Mouse (Mus musculus) hindbrain, embryonic 13.5 days (tissue): ENCODE measurements at regions not wholly inside any gene's neighbourhood (a gene's known extent, or its start where the extent isn't known, plus 50 kb on each side); places are given as distances from the start of the nearest gene placed in this dataset.

ENCODE experiments used
- ATAC-seq: fragments of 200-750 bp; cut with Nextera tagmentation; 2 replicates; pipeline ENCODE4 v1.8.0; 2017; ENCODE audit warnings: moderate TSS enrichment; ENCODE audit not compliant: low FRiP score
- H3K27ac ChIP-seq: fragments of 300-500 bp; sonication (generic); 2 replicates; pipeline ENCODE4 v1.5.1; 2015; ENCODE audit warnings: inconsistent platforms, mild to moderate bottlenecking, moderate library complexity
- H3K27me3 ChIP-seq: fragments of 300-500 bp; sonication (generic); 2 replicates; pipeline ENCODE4 v1.6.1; 2015; ENCODE audit warnings: mild to moderate bottlenecking, inconsistent platforms
- H3K36me3 ChIP-seq: fragments of 300-500 bp; sonication (generic); 2 replicates; pipeline ENCODE4 v1.6.1; 2015; ENCODE audit warnings: mild to moderate bottlenecking, inconsistent platforms
- H3K4me1 ChIP-seq: fragments of 300-500 bp; sonication (generic); replicated peaks from 2 replicates; pipeline ENCODE4 v1.6.1; 2015; ENCODE audit warnings: inconsistent platforms
- H3K4me2 ChIP-seq: fragments of 300-500 bp; sonication (generic); 2 replicates; pipeline ENCODE4 v1.6.1; 2015; ENCODE audit warnings: inconsistent platforms, mild to moderate bottlenecking, moderate library complexity
- H3K4me3 ChIP-seq: fragments of 300-500 bp; sonication (generic); 2 replicates; pipeline ENCODE4 v1.5.1; 2015; ENCODE audit warnings: mild to moderate bottlenecking, inconsistent platforms
- H3K9ac ChIP-seq: fragments of 300-500 bp; sonication (generic); 2 replicates; pipeline ENCODE4 v1.6.1; 2015; ENCODE audit warnings: mild to moderate bottlenecking, inconsistent platforms
- H3K9me3 ChIP-seq: fragments of 300-500 bp; sonication (generic); 2 replicates; pipeline ENCODE4 v1.6.1; 2016; ENCODE audit warnings: inconsistent platforms
- WGBS: fragments of 180-500 bp; shearing (Covaris S2); methylation state at CpG from one replicate; pipeline ENCODE4 v1.1.7; 2015; 5-methylcytosine and 5-hydroxymethylcytosine counted together

DNA sequence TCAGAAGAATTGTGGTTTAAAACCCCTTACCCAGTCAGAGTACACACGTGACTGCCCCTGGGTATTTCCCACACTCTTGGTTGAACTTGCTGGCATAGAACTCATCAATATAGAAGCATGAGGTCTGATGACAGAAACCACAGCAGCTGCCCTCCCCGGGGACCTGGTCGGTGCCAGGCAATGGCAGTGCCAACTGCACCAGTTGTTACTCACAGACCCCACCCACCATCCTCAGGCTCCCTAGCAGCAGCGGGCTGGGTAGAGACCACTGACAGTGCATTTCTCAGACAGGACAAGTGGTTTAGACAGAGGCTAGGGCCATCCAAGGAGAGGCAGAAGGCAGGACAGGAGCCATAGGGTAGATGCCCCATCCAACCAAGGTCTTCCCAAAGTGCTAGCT is 144.7 kb upstream of the Lhx5 start:
- Histone ChIP-seq H3K36me3 (no peaks in the 10 kb centered on the region), H3K4me3 (no peak overlapping the region), H3K27me3 (peaks cover 32% of the 10 kb centered on the region), H3K9ac (no peak overlapping the region), H3K27ac (peak overlapping the region; percentile 69), H3K4me1 (peaks cover 39% of the 10 kb centered on the region), H3K9me3 (no peaks in the 10 kb centered on the region), H3K4me2 (no peak overlapping the region)
- WGBS: 63% methylated on average over 4 of the region's 4 CpGs
- ATAC-seq: peak; percentile 69

DNA sequence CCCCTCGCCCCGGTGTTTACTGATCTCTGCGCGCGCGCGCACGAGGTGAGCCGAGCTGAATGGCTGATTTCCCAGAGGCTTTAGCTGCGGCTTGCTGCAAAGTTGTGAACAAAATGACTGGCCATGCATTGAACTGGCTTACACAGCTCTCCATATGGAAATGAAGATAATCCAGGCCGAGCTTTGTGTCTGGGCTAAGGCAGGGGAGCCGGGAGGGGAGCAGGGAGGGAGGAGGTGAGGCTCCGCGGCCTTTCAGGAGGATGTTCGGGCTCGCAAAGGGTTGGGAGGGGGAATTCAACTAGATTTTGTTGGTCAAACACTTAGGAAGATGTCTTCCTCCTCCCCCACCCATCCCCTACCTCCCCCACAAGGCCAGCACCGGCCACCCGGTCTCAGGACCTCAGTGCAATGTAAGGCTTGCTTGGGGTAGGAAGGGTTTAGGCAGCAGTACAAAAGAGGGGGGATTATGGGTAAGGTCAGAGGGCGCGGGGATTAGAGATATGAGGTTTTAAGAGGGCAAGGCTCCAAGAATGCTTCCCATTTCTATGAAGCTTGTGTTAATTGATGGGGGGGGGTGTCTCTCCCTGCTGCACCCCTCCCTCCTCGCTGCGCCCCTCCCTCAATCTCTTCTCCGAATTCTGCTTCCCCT is 143.3 kb upstream of the Lhx5 start:
- 9% methylated on average over 23 of the region's 23 CpGs for WGBS
- peak overlapping the region; percentile 51; the same call in 1 of the 2 replicates for H3K9ac ChIP-seq
- no peaks in the 10 kb centered on the region for H3K9me3 ChIP-seq
- H3K4me2 ChIP-seq: peak overlapping the region; percentile 33
- H3K4me3 ChIP-seq: no peak overlapping the region
- no peaks in the 10 kb centered on the region for H3K36me3 ChIP-seq
- H3K27ac ChIP-seq: peak overlapping the region; percentile 82
- H3K27me3 ChIP-seq: peaks cover 37% of the 10 kb centered on the region
- ATAC-seq: no peak
- peaks cover 36% of the 10 kb centered on the region for H3K4me1 ChIP-seq

DNA sequence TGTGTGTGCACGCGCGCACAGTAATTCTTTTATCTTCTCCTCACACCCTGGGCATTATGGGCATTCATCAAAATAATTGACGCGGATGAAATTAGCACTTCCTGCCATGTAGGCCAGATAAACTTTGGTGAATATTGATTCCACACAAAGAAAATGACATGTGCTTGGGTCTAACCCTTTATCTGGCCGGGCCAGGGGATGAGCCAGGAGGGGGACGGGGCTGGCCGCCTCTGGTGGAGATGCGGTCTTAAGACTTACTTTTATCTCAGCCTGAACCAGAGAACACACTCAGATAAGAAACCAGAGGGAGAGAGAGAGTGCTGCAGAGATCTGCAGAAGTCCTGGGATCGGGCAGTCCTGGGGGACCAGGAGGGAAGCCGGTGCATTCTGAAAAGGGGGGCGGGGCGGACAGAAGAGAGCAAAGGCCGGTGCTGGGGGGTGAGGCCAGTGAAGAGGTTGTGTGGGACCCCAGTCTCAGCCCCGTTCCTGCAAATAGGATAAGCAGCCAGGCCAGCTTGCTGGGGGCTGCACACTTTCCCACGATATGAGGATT is 136.9 kb upstream of the Lhx5 start:
- 38% methylated on average over 16 of the region's 16 CpGs for WGBS
- ATAC-seq: no peak
- Histone ChIP-seq H3K9ac (no peak overlapping the region), H3K4me2 (no peak overlapping the region), H3K27me3 (peaks cover 56% of the 10 kb centered on the region), H3K27ac (peak overlapping the region; percentile 67), H3K4me3 (no peak overlapping the region), H3K9me3 (no peaks in the 10 kb centered on the region), H3K4me1 (peaks cover 19% of the 10 kb centered on the region), H3K36me3 (no peaks in the 10 kb centered on the region)

DNA sequence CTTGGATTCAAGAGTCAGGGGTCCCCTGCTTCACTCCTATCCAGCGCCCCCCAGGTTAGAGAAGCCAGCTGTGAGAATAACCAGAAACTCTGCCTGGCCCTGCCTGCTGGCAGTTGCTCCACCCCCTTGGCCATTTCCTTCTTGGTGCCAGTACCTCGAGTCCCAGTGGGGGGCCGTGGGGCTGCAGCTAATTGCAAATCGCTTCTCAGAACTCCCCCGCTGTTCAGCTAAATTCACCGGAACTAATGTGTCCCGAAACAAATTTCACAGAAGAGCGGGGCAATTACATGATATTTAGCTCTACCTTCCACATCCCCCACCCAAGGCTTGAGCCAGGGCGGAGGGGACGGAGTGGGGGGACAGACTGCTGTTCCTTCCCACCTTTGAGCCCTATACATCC is 134.3 kb upstream of the Lhx5 start:
- Histone ChIP-seq H3K9ac (no peak overlapping the region), H3K9me3 (no peaks in the 10 kb centered on the region), H3K27ac (peak overlapping the region; percentile 64; the same call in 1 of the 2 replicates), H3K4me3 (no peak overlapping the region), H3K36me3 (no peaks in the 10 kb centered on the region), H3K27me3 (peaks cover 68% of the 10 kb centered on the region), H3K4me1 (peaks cover 44% of the 10 kb centered on the region), H3K4me2 (no peak overlapping the region)
- ATAC-seq: no peak
- WGBS: 6% methylated on average over 10 of the region's 10 CpGs

- Histone ChIP-seq H3K4me2 (no peak overlapping the region), H3K4me3 (no peak overlapping the region), H3K4me1 (peaks cover 49% of the 10 kb centered on the region), H3K9ac (no peak overlapping the region), H3K27me3 (peaks cover 67% of the 10 kb centered on the region), H3K9me3 (no peaks in the 10 kb centered on the region), H3K27ac (0 out of 2 replicates have a peak overlapping the region, but pooled peaks have one; percentile 64), H3K36me3 (no peaks in the 10 kb centered on the region)
- ATAC-seq: no peak
- 42% methylated on average over 3 of the region's 3 CpGs for WGBS
These were observed 133.7 kb upstream of the Lhx5 start for GRCm38 (mm10) chr5:120297665-120298282.

GRCm38 (mm10) chr5:120301672-120302071 is 129.8 kb upstream of the Lhx5 start:
- Histone ChIP-seq H3K27me3 (peaks cover 71% of the 10 kb centered on the region), H3K4me2 (peak overlapping the region; percentile 58), H3K9ac (peak overlapping the region; percentile 73), H3K4me1 (peaks cover 54% of the 10 kb centered on the region), H3K36me3 (no peaks in the 10 kb centered on the region), H3K4me3 (peak overlapping the region; percentile 35), H3K27ac (peak overlapping the region; percentile 83), H3K9me3 (no peaks in the 10 kb centered on the region)
- WGBS: 2% methylated on average over 15 of the region's 16 CpGs
- ATAC-seq: peak; percentile 16; the same call in 1 of the 2 replicates

DNA sequence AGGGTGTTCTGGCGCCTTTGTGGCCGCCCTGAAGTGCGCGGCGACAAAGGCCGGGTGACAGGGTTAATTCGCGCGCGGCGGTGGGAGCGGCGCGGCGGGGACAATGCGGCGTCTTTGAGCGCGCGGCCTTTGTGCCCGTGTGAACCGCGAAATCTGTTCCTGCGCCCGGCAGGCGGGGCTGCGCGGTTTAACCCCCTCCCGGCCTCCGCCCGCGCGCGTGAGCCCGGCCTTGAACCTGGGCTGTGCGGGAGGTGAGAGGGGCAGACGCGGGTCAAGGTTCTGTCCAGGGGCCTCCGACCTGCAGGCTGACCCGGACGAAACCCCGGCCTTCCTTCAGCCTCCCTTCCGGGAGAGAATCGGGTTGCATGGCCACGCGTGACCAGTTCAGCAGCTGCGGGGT is 129.2 kb upstream of the Lhx5 start:
- H3K27ac ChIP-seq: peak overlapping the region; percentile 83
- WGBS: under 1% methylated on average over 47 of the region's 47 CpGs
- H3K4me2 ChIP-seq: peak overlapping the region; percentile 58
- H3K9me3 ChIP-seq: no peaks in the 10 kb centered on the region
- ATAC-seq: no peak
- peaks cover 47% of the 10 kb centered on the region for H3K4me1 ChIP-seq
- peak overlapping the region; percentile 73 for H3K9ac ChIP-seq
- peak overlapping the region; percentile 35 for H3K4me3 ChIP-seq
- H3K36me3 ChIP-seq: no peaks in the 10 kb centered on the region
- peaks cover 69% of the 10 kb centered on the region for H3K27me3 ChIP-seq

DNA sequence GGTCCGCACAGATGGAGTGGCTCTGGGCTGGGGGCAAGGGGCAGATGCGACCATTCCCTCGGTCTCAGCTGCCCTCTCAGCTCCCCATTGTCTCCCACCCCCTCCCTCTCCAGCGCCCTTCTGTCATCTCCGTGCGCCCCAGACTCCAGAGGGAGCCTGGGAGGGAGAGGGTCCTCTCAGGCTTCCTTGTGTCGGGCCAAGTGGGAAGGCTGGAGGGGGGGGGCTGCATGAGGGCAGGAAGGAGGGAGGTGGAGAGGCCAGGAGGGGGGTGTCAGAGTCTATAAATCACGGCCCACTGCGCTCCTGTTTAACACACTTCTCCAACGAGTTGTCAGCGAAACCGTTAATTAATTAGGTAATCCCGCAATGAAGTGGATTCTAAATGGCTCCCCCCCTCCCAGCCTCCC is 127.2 kb upstream of the Lhx5 start:
- H3K27me3 ChIP-seq: peaks cover 62% of the 10 kb centered on the region
- WGBS: 10% methylated on average over 12 of the region's 13 CpGs

DNA sequence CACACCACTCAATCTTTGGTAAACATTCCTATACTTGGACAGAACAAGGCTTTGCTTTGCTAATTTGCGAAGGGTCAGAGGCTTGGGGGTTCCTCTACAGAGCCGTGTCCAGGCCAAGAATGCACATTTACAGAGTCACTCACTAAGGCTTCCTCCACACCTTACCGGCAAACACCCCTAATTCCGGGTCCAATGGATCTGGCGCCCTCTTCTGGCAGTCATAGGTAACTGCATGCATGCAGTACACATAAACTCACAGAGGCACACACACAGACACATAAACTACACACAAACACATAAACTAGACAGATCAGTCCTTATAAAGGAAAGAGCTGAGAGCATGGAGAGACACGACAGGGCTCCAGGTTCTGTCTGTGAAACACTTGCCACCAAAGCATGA is 119.2 kb upstream of the Lhx5 start:
- 0 out of 2 replicates have a peak, but pooled peaks cover 15% of the 10 kb centered on the region for H3K27me3 ChIP-seq
- no peak overlapping the region for H3K27ac ChIP-seq
- H3K4me2 ChIP-seq: no peak overlapping the region
- H3K9ac ChIP-seq: no peak overlapping the region
- no peaks in the 10 kb centered on the region for H3K9me3 ChIP-seq
- peaks cover 12% of the 10 kb centered on the region; the same call in 1 of the 2 replicates for H3K4me1 ChIP-seq
- ATAC-seq: no peak
- 87% methylated on average over 6 of the region's 6 CpGs for whole genome bisulfite sequencing
- no peaks in the 10 kb centered on the region for H3K36me3 ChIP-seq
- H3K4me3 ChIP-seq: no peak overlapping the region

More for the DNA sequence above, 127.2 kb upstream of the Lhx5 start:
- H3K4me2 ChIP-seq: peak overlapping the region; percentile 34
- no peak overlapping the region for H3K9ac ChIP-seq
- peaks cover 45% of the 10 kb centered on the region for H3K4me1 ChIP-seq
- 0 out of 2 replicates have a peak overlapping the region, but pooled peaks have one; percentile 4 for H3K4me3 ChIP-seq
- peak overlapping the region; percentile 30; the same call in 1 of the 2 replicates for H3K27ac ChIP-seq
- peak; percentile 50 for ATAC-seq
- H3K9me3 ChIP-seq: no peaks in the 10 kb centered on the region
- no peaks in the 10 kb centered on the region for H3K36me3 ChIP-seq

DNA sequence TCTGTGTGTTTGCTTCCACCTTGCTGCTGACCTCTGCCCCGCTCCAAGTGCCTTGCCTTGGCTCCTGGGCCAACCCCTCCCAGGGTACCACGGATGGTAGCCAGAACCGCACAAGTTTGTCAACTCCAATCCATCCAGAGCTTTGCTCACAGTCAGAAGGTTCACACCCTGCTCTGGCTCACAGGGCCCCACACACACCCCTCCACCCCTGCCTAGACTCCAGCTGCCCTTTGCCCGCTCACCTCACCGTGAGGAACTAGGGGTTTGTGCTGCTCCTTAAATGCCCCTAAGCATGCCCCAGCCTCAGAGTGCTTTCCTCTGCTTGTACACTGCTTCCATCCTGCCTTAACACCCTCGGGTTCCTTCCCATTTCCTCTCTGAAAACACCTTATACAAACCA is 117.5 kb upstream of the Lhx5 start:
- Histone ChIP-seq H3K36me3 (no peaks in the 10 kb centered on the region), H3K4me1 (peaks cover 12% of the 10 kb centered on the region; the same call in 1 of the 2 replicates), H3K27ac (no peak overlapping the region), H3K9ac (no peak overlapping the region), H3K27me3 (peaks cover 22% of the 10 kb centered on the region), H3K9me3 (no peaks in the 10 kb centered on the region), H3K4me3 (no peak overlapping the region), H3K4me2 (no peak overlapping the region)
- 83% methylated on average over 6 of the region's 6 CpGs for WGBS
- no peak for ATAC-seq

DNA sequence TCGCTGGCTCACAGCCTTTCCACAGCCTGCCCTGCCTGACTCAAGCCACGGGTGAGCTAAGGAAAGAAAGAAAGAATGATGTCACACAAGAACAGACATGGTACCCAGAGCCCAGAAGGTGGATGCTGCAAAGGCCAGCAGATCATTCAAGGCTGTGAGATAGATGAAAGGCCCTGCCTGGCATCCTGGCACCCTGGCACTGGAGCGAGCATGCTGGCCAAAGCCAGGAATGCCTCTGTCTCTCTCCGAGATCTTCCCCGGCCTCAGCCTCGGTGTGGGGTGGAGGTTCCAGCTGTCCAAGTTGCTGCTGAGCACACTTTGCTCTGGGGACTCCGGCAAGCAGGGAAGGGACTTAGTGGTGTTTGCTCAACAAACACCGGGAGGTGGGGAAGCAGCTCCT is 116.4 kb upstream of the Lhx5 start:
- H3K9ac ChIP-seq: no peak overlapping the region
- no peaks in the 10 kb centered on the region for H3K36me3 ChIP-seq
- H3K9me3 ChIP-seq: no peaks in the 10 kb centered on the region
- peaks cover 12% of the 10 kb centered on the region; the same call in 1 of the 2 replicates for H3K4me1 ChIP-seq
- no peak overlapping the region for H3K4me3 ChIP-seq
- H3K27me3 ChIP-seq: peaks cover 31% of the 10 kb centered on the region
- no peak for ATAC-seq
- H3K4me2 ChIP-seq: no peak overlapping the region
- WGBS: 50% methylated on average over 8 of the region's 8 CpGs
- H3K27ac ChIP-seq: no peak overlapping the region; the same call in 1 of the 2 replicates

- ATAC-seq: no peak
- no peak overlapping the region for H3K4me2 ChIP-seq
- no peak overlapping the region for H3K4me3 ChIP-seq
- no peak overlapping the region for H3K27ac ChIP-seq
- no peaks in the 10 kb centered on the region for H3K36me3 ChIP-seq
- no peak overlapping the region for H3K9ac ChIP-seq
- no peaks in the 10 kb centered on the region for H3K9me3 ChIP-seq
- WGBS: 50% methylated on average over 1 of the region's 1 CpGs
- H3K4me1 ChIP-seq: peaks cover 22% of the 10 kb centered on the region
- peaks cover 38% of the 10 kb centered on the region for H3K27me3 ChIP-seq
These were observed 112.5 kb upstream of the Lhx5 start for GRCm38 (mm10) chr5:120318951-120319350.
